Mouse (Mus musculus) hindbrain, embryonic 14.5 days (tissue): ENCODE measurements around the gene Irf2bpl. TPM values are rescaled to one million over a fixed set of nuclear protein-coding genes. Genes with fewer than 3 reads are reported as not detected.

ENCODE experiments used
- ATAC-seq: fragments of 200-750 bp; cut with Nextera tagmentation; 2 replicates; pipeline ENCODE4 v1.8.0; 2017; ENCODE audit warnings: moderate number of reproducible peaks, mild to moderate bottlenecking, moderate TSS enrichment, moderate library complexity; ENCODE audit not compliant: low FRiP score
- DNase-seq: peaks from one replicate; pipeline ENCODE4 v3.0.0-alpha.2; 2015; ENCODE audit warnings: low spot score
- H3K27ac ChIP-seq: fragments of 300-500 bp; sonication (generic); 2 replicates; pipeline ENCODE4 v1.5.1; 2014; ENCODE audit warnings: mild to moderate bottlenecking, moderate library complexity
- H3K27me3 ChIP-seq: fragments of 300-500 bp; sonication (generic); 2 replicates; pipeline ENCODE4 v1.6.1; 2014; ENCODE audit warnings: mild to moderate bottlenecking, low read length, mixed read lengths; ENCODE audit not compliant: control insufficient read depth, insufficient read depth
- H3K36me3 ChIP-seq: fragments of 300-500 bp; sonication (generic); replicated peaks from 2 replicates; pipeline ENCODE4 v1.6.1; 2014; ENCODE audit not compliant: control insufficient read depth, insufficient read depth
- H3K4me1 ChIP-seq: fragments of 300-500 bp; sonication (generic); replicated peaks from 2 replicates; pipeline ENCODE4 v1.6.1; 2014; ENCODE audit warnings: antibody characterized with exemption, low read length, mixed read lengths; ENCODE audit not compliant: control insufficient read depth, insufficient read depth
- H3K4me2 ChIP-seq: fragments of 300-500 bp; sonication (generic); replicated peaks from 2 replicates; pipeline ENCODE4 v1.6.1; 2014; ENCODE audit warnings: mild to moderate bottlenecking, moderate library complexity
- H3K4me3 ChIP-seq: fragments of 300-500 bp; sonication (generic); replicated peaks from 2 replicates; pipeline ENCODE4 v1.5.1; 2014; ENCODE audit warnings: mild to moderate bottlenecking, low read length
- H3K9ac ChIP-seq: fragments of 300-500 bp; sonication (generic); 2 replicates; pipeline ENCODE4 v1.6.1; 2014
- H3K9me3 ChIP-seq: fragments of 300-500 bp; sonication (generic); 2 replicates; pipeline ENCODE4 v1.6.1; 2016; ENCODE audit warnings: low read length; ENCODE audit not compliant: control insufficient read depth
- WGBS: fragments of 180-500 bp; shearing (Covaris S2); extraction: QIAGEN DNeasy Blood & Tissue Kit; methylation state at CpG from one replicate; pipeline ENCODE4 v1.1.7; 2014; 5-methylcytosine and 5-hydroxymethylcytosine counted together
- polyA plus RNA-seq: library from polyadenylated mRNA; unstranded; fragments of >200 nt; fragmentation: Nextera tagmentation; extraction: Ambion mirVana; gene quantifications from 2 replicates; pipeline ENCODE4 v1.2.1, GENCODE M21; 2014

The Irf2bpl gene
- polyA plus RNA-seq: 64.5 and 65.5 TPM in 2 replicates

- peak within 1 kb of the TSS; percentile 100 for H3K9ac ChIP-seq
- H3K27me3 ChIP-seq: peaks cover 4% of the 10 kb centered on the region; the same call in 1 of the 2 replicates
- H3K27ac ChIP-seq: peak within 1 kb of the TSS; percentile 100
- H3K36me3 ChIP-seq: peaks cover 15% of the 10 kb centered on the region
- 0% methylated on average over 68 of the region's 82 CpGs for WGBS
- H3K4me2 ChIP-seq: peak within 1 kb of the TSS; percentile 95
- peak within 1 kb of the TSS; percentile 99 for H3K4me3 ChIP-seq
- DNase-seq: peak; percentile 99
- H3K4me1 ChIP-seq: peaks cover 53% of the 10 kb centered on the region
- no peaks in the 10 kb centered on the region for H3K9me3 ChIP-seq
- peak; percentile 91 for ATAC-seq
Measured at GRCm38 (mm10) chr12:86884197-86885058, at the start of gene Irf2bpl. Irf2bpl (minus strand) TSS chr12:86884798.

- ATAC-seq (no peak), DNase-seq (no peak)
- 12% methylated on average over 6 of the region's 6 CpGs for WGBS
- Histone ChIP-seq H3K27me3 (no peaks in the 10 kb centered on the region), H3K4me2 (no peak overlapping the region), H3K9me3 (no peaks in the 10 kb centered on the region), H3K9ac (no peak overlapping the region), H3K4me1 (peaks cover 7% of the 10 kb centered on the region), H3K36me3 (no peaks in the 10 kb centered on the region), H3K27ac (0 out of 2 replicates have a peak overlapping the region, but pooled peaks have one; percentile 20), H3K4me3 (no peak overlapping the region)
Measured at GRCm38 (mm10) chr12:86932575-86932952, 48.0 kb upstream of the Irf2bpl start.

- H3K9me3 ChIP-seq: no peaks in the 10 kb centered on the region
- no peak overlapping the region for H3K4me2 ChIP-seq
- no peak overlapping the region for H3K27ac ChIP-seq
- DNase-seq (no peak), ATAC-seq (no peak)
- no peaks in the 10 kb centered on the region for H3K27me3 ChIP-seq
- WGBS: 7% methylated on average over 7 of the region's 7 CpGs
- H3K9ac ChIP-seq: no peak overlapping the region
- H3K4me3 ChIP-seq: no peak overlapping the region
- peaks cover 7% of the 10 kb centered on the region for H3K4me1 ChIP-seq
- no peaks in the 10 kb centered on the region for H3K36me3 ChIP-seq
Measured at GRCm38 (mm10) chr12:86931919-86932574, 47.4 kb upstream of the Irf2bpl start.

GRCm38 (mm10) chr12:86930934-86931729, 46.5 kb upstream of the Irf2bpl start:
- H3K9me3 ChIP-seq: no peaks in the 10 kb centered on the region
- no peaks in the 10 kb centered on the region for H3K27me3 ChIP-seq
- ATAC-seq (no peak), DNase-seq (no peak)
- WGBS: 70% methylated on average over 6 of the region's 6 CpGs
- H3K4me2 ChIP-seq: no peak overlapping the region
- H3K4me1 ChIP-seq: peaks cover 7% of the 10 kb centered on the region
- H3K9ac ChIP-seq: no peak overlapping the region
- no peak overlapping the region for H3K27ac ChIP-seq
- no peaks in the 10 kb centered on the region for H3K36me3 ChIP-seq
- H3K4me3 ChIP-seq: no peak overlapping the region

GRCm38 (mm10) chr12:86923837-86924236, 39.2 kb upstream of the Irf2bpl start:
- Histone ChIP-seq H3K4me3 (no peak overlapping the region), H3K9ac (0 out of 2 replicates have a peak overlapping the region, but pooled peaks have one; percentile 21), H3K36me3 (no peaks in the 10 kb centered on the region), H3K4me2 (no peak overlapping the region), H3K27me3 (no peaks in the 10 kb centered on the region), H3K4me1 (peaks cover 20% of the 10 kb centered on the region), H3K27ac (peak overlapping the region; percentile 70), H3K9me3 (no peaks in the 10 kb centered on the region)
- ATAC-seq: peak; percentile 73
- DNase-seq: peak; percentile 86
- 4% methylated on average over 5 of the region's 5 CpGs for WGBS

- no peaks in the 10 kb centered on the region for H3K9me3 ChIP-seq
- H3K9ac ChIP-seq: peak overlapping the region; percentile 49
- ATAC-seq: peak; percentile 33; the same call in 1 of the 2 replicates
- no peak for DNase-seq
- H3K36me3 ChIP-seq: no peaks in the 10 kb centered on the region
- H3K4me3 ChIP-seq: no peak overlapping the region
- H3K4me2 ChIP-seq: no peak overlapping the region
- peaks cover 37% of the 10 kb centered on the region for H3K4me1 ChIP-seq
- 51% methylated on average over 17 of the region's 17 CpGs for WGBS
- peak overlapping the region; percentile 91 for H3K27ac ChIP-seq
- no peaks in the 10 kb centered on the region for H3K27me3 ChIP-seq
Measured at GRCm38 (mm10) chr12:86918983-86919722, 34.6 kb upstream of the Irf2bpl start.

GRCm38 (mm10) chr12:86918361-86918967, 33.9 kb upstream of the Irf2bpl start:
- ATAC-seq (peak; percentile 50; the same call in 1 of the 2 replicates), DNase-seq (peak; percentile 38)
- H3K4me2 ChIP-seq: no peak overlapping the region
- 8% methylated on average over 11 of the region's 11 CpGs for WGBS
- H3K9me3 ChIP-seq: no peaks in the 10 kb centered on the region
- no peaks in the 10 kb centered on the region for H3K36me3 ChIP-seq
- H3K4me3 ChIP-seq: no peak overlapping the region
- H3K4me1 ChIP-seq: peaks cover 37% of the 10 kb centered on the region
- no peaks in the 10 kb centered on the region for H3K27me3 ChIP-seq
- H3K27ac ChIP-seq: peak overlapping the region; percentile 91
- peak overlapping the region; percentile 49 for H3K9ac ChIP-seq

GRCm38 (mm10) chr12:86916796-86917573, 32.4 kb upstream of the Irf2bpl start:
- H3K27me3 ChIP-seq: no peaks in the 10 kb centered on the region
- WGBS: 79% methylated on average over 7 of the region's 7 CpGs
- no peaks in the 10 kb centered on the region for H3K9me3 ChIP-seq
- H3K4me1 ChIP-seq: peaks cover 39% of the 10 kb centered on the region
- ATAC-seq (no peak), DNase-seq (no peak)
- H3K4me3 ChIP-seq: no peak overlapping the region
- no peak overlapping the region for H3K4me2 ChIP-seq
- H3K9ac ChIP-seq: no peak overlapping the region
- no peaks in the 10 kb centered on the region for H3K36me3 ChIP-seq
- peak overlapping the region; percentile 91 for H3K27ac ChIP-seq
